Mouse (Mus musculus): Measurements from ENCODE around the gene Ino80. TPM values are rescaled to one million over a fixed set of nuclear protein-coding genes. Genes with fewer than 3 reads are reported as not detected.

Ino80 gene
- total and polyA plus RNA-seq, 3 experiments = 10.6 to 17.8 (median 11.4) TPM

DNA sequence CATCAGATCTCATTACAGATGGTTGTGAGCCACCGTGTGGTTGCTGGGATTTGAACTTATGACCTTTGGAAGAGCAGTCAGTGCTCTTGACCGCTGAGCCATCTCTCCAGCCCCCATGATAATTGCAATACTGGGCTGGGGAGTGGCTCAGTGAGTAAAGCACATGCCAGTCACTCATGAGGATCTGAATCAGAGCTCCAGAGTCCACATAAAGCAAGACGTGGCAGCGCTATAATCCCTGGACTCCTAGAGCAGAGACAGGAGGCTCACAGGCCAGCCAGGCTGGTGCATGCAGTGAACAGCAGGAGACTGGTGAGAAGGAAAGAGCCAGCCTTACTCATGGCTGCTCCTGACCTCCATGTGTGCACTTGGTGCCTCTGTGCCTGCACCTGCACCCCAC is 47.9 kb upstream of the Ino80 start:
- no peak for TF ChIP-seq RCOR1 (conservative IDR thresholded peaks at IDR 0.05; ENCODE audit: low read depth, low read length)
- TF ChIP-seq JUN (IDR thresholded peaks at IDR 0.05; ENCODE audit: insufficient read depth, low read depth, low read length) = no peak
- TF ChIP-seq NELFE (IDR thresholded peaks at IDR 0.05; ENCODE audit: low read depth, low read length) = no peak
- no peak for TF ChIP-seq HCFC1 (IDR thresholded peaks at IDR 0.05; ENCODE audit: low read depth, low read length)
- TF ChIP-seq UBTF (IDR thresholded peaks at IDR 0.05; ENCODE audit: low read depth, low read length) = no peak
- TF ChIP-seq SIN3A (IDR thresholded peaks at IDR 0.05; ENCODE audit: low read length) = no peak
- TF ChIP-seq MEF2A (IDR thresholded peaks at IDR 0.05; ENCODE audit: borderline replicate concordance, low read depth, low read length) = no peak
- TF ChIP-seq ELF1 (IDR thresholded peaks at IDR 0.05; ENCODE audit: low read depth, low read length) = no peak
- TF ChIP-seq ZC3H11A (IDR thresholded peaks at IDR 0.05; ENCODE audit: low read depth, low read length) = no peak
- no peak for TF ChIP-seq CHD2 (IDR thresholded peaks at IDR 0.05; ENCODE audit: low read length)
- no peak for TF ChIP-seq NRF1 (IDR thresholded peaks at IDR 0.05; ENCODE audit: low read depth, low read length)
- no peak for TF ChIP-seq MXI1 (IDR thresholded peaks at IDR 0.05; ENCODE audit: low read depth, low read length)
- TF ChIP-seq ZMIZ1 (IDR thresholded peaks at IDR 0.05; ENCODE audit: low read depth, low read length) = no peak
- no peak for TF ChIP-seq USF2 (conservative IDR thresholded peaks at IDR 0.05; ENCODE audit: low read depth, low read length)
- no peak for TF ChIP-seq SMC3 (IDR thresholded peaks at IDR 0.05; ENCODE audit: low read depth, low read length)
- TF ChIP-seq PAX5 (IDR thresholded peaks at IDR 0.05; ENCODE audit: low read length) = no peak
- no peak for TF ChIP-seq TBP (conservative IDR thresholded peaks at IDR 0.05; ENCODE audit: low read depth, low read length)
- DNase-seq (ENCODE audit: extremely low read depth) = no peak
- dilution Hi-C loops (cut with MboI; ENCODE audit: extremely low pct_ligation_motif_present, extremely low pct_unique_long_range_greater_than_20kb, low sequenced_read_pairs) = no loop called here
- Histone ChIP-seq H3K79me2 (replicated peaks; ENCODE audit: control insufficient read depth, extremely low read depth, insufficient read depth, poor library complexity, severe bottlenecking) (no peaks in the 10 kb centered on the region), H3K36me3 (replicated peaks in 1 of 2; ENCODE audit: control insufficient read depth in 1 of 2, insufficient read depth in 1 of 2, low read length in 1 of 2) (no peaks in the 10 kb centered on the region), H3K9ac (ENCODE audit: insufficient read depth, low read depth) (no peak overlapping the region), H3K4me2 (ENCODE audit: insufficient read depth, low read depth, poor library complexity, severe bottlenecking) (no peak overlapping the region), H3K4me3 (replicated peaks in 1 of 3; ENCODE audit: low read depth in 2 of 3, low read length in 2 of 3, poor library complexity in 1 of 3) (no peak overlapping the region), H3K27ac (ENCODE audit: insufficient read depth, low read depth) (no peak overlapping the region), H3K27me3 (replicated peaks) (no peaks in the 10 kb centered on the region), H3K9me3 (replicated peaks; ENCODE audit: low read length) (no peaks in the 10 kb centered on the region), H3K4me1 (ENCODE audit: control insufficient read depth in 1 of 2, insufficient read depth in 2 of 2) (no peaks in the 10 kb centered on the region)
- in situ Hi-C loops (cut with MboI; ENCODE audit: low pct_ligation_motif_present, low pct_unique_long_range_greater_than_20kb, low sequenced_read_pairs) = no loop called here

DNA sequence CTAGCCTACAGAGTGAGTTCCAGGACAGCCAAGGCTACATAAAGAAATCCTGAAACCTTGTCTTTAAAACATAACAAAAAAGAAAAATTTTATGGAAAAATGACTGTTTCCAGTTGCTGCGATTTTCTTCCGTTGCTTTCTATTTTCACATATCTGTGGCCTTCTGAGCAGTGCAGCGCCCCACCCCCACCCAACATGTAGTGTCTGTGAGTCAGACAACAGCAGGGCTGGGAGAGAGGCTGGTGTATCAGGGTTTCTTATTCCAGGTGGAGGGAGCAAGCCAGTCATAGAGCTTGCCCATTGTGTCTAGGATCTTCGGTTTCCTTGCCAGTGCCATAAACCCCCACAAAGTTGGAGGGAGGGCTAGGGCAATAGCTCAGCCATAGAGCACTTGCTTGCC is 46.3 kb upstream of the Ino80 start:
- H3K27ac ChIP-seq (ENCODE audit: insufficient read depth, low read depth) = no peak overlapping the region
- no peaks in the 10 kb centered on the region for H3K9me3 ChIP-seq (replicated peaks; ENCODE audit: low read length)
- no peaks in the 10 kb centered on the region for H3K27me3 ChIP-seq (replicated peaks)
- no peaks in the 10 kb centered on the region for H3K4me1 ChIP-seq (ENCODE audit: control insufficient read depth in 1 of 2, insufficient read depth in 2 of 2)
- TF ChIP-seq NRF1 (IDR thresholded peaks at IDR 0.05; ENCODE audit: low read depth, low read length) = no peak
- no peak for TF ChIP-seq USF2 (conservative IDR thresholded peaks at IDR 0.05; ENCODE audit: low read depth, low read length)
- no peak for TF ChIP-seq RAD21 (IDR thresholded peaks at IDR 0.05; ENCODE audit: low read depth, low read length)
- H3K4me2 ChIP-seq (ENCODE audit: insufficient read depth, low read depth, poor library complexity, severe bottlenecking) = no peak overlapping the region
- H3K9ac ChIP-seq (ENCODE audit: insufficient read depth, low read depth) = no peak overlapping the region
- no peak overlapping the region for H3K4me3 ChIP-seq (replicated peaks in 1 of 3; ENCODE audit: low read depth in 2 of 3, low read length in 2 of 3, poor library complexity in 1 of 3)
- H3K79me2 ChIP-seq (replicated peaks; ENCODE audit: control insufficient read depth, extremely low read depth, insufficient read depth, poor library complexity, severe bottlenecking) = no peaks in the 10 kb centered on the region
- no peak for DNase-seq (ENCODE audit: extremely low read depth)
- H3K36me3 ChIP-seq (replicated peaks in 1 of 2; ENCODE audit: control insufficient read depth in 1 of 2, insufficient read depth in 1 of 2, low read length in 1 of 2) = no peaks in the 10 kb centered on the region
- in situ Hi-C loops (cut with MboI; ENCODE audit: low pct_ligation_motif_present, low pct_unique_long_range_greater_than_20kb, low sequenced_read_pairs) = no loop called here
- dilution Hi-C loops (cut with MboI; ENCODE audit: extremely low pct_ligation_motif_present, extremely low pct_unique_long_range_greater_than_20kb, low sequenced_read_pairs) = no loop called here
